Mouse (Mus musculus) intestine, embryonic 15.5 days (tissue): ENCODE measurements around the gene Nphs1. TPM values are rescaled to one million over a fixed set of nuclear protein-coding genes. Genes with fewer than 3 reads are reported as not detected.
"Not testable (repeated sequence)": the region's sequence is repeated elsewhere in the genome, so short reads cannot be mapped to it uniquely, and the experiment has no call there.

Source experiments
- ATAC-seq: fragments of 200-750 bp; cut with Nextera tagmentation; 2 replicates; pipeline ENCODE4 v1.8.0; 2017; ENCODE audit warnings: moderate TSS enrichment, moderate library complexity
- H3K27ac ChIP-seq: fragments of 300-500 bp; sonication (generic); 2 replicates; pipeline ENCODE4 v1.5.1; 2015; ENCODE audit warnings: mild to moderate bottlenecking, inconsistent platforms
- H3K27me3 ChIP-seq: fragments of 300-500 bp; sonication (generic); replicated peaks from 2 replicates; pipeline ENCODE4 v1.6.1; 2015; ENCODE audit warnings: inconsistent platforms
- H3K36me3 ChIP-seq: fragments of 300-500 bp; sonication (generic); 2 replicates; pipeline ENCODE4 v1.6.1; 2015; ENCODE audit warnings: inconsistent platforms
- H3K4me1 ChIP-seq: fragments of 300-500 bp; sonication (generic); replicated peaks from 2 replicates; pipeline ENCODE4 v1.6.1; 2015; ENCODE audit warnings: inconsistent platforms
- H3K4me2 ChIP-seq: fragments of 300-500 bp; sonication (generic); replicated peaks from 2 replicates; pipeline ENCODE4 v1.6.1; 2015; ENCODE audit warnings: mild to moderate bottlenecking, inconsistent platforms
- H3K4me3 ChIP-seq: fragments of 300-500 bp; sonication (generic); replicated peaks from 2 replicates; pipeline ENCODE4 v1.5.1; 2015; ENCODE audit warnings: inconsistent platforms
- H3K9ac ChIP-seq: fragments of 300-500 bp; sonication (generic); 2 replicates; pipeline ENCODE4 v1.6.1; 2015; ENCODE audit warnings: inconsistent platforms
- H3K9me3 ChIP-seq: fragments of 300-500 bp; sonication (generic); 2 replicates; pipeline ENCODE4 v1.6.1; 2016; ENCODE audit warnings: inconsistent platforms
- WGBS: fragments of 180-500 bp; shearing (Covaris S2); methylation state at CpG from one replicate; pipeline ENCODE4 v1.1.7; 2015; 5-methylcytosine and 5-hydroxymethylcytosine counted together
- polyA plus RNA-seq: library from polyadenylated mRNA; unstranded; fragments of >200 nt; fragmentation: Nextera tagmentation; extraction: Ambion mirVana; gene quantifications from 2 replicates; pipeline ENCODE4 v1.2.1, GENCODE M21; 2015

Gene Nphs1
- polyA plus RNA-seq, 1 experiment from 2014 or later, result 1.3 TPM

- Histone ChIP-seq H3K4me1 (no peaks in the 10 kb centered on the region), H3K36me3 (no peaks in the 10 kb centered on the region), H3K9me3 (no peaks in the 10 kb centered on the region), H3K27me3 (peaks cover 75% of the 10 kb centered on the region), H3K4me2 (no peak overlapping the region), H3K9ac (no peak overlapping the region), H3K4me3 (no peak overlapping the region), H3K27ac (no peak overlapping the region)
- 14% methylated on average over 6 of the region's 6 CpGs for WGBS
- ATAC-seq, result no peak
Measured at GRCm38 (mm10) chr7:30464816-30465300, 6.7 kb downstream of the Nphs1 start.

DNA sequence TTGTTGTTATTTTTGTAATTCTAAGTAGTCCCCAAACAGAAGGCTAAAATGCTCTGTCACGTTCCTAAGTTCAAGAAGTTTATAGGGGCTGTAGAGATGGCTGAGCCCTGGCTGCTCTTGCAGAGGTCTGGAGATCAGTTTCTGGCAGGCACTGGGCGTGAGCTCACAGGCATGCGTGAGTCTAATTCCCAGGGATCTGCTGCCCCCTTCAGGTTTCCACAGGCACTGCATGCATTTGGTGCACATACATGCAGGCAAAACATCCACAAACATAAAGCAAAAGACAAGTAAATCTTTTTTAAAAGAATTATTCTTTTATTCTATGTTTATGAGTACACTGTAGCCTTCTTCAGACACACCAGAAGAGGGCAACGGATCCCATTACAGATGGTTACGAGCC, 14.3 kb downstream of the Nphs1 start:
- Histone ChIP-seq H3K27ac (no peak overlapping the region), H3K4me2 (no peak overlapping the region), H3K4me3 (no peak overlapping the region), H3K9me3 (no peaks in the 10 kb centered on the region), H3K27me3 (peaks cover 6% of the 10 kb centered on the region), H3K36me3 (no peaks in the 10 kb centered on the region), H3K4me1 (no peaks in the 10 kb centered on the region), H3K9ac (no peak overlapping the region)
- WGBS, result 52% methylated on average over 5 of the region's 5 CpGs
- no peak for ATAC-seq

DNA sequence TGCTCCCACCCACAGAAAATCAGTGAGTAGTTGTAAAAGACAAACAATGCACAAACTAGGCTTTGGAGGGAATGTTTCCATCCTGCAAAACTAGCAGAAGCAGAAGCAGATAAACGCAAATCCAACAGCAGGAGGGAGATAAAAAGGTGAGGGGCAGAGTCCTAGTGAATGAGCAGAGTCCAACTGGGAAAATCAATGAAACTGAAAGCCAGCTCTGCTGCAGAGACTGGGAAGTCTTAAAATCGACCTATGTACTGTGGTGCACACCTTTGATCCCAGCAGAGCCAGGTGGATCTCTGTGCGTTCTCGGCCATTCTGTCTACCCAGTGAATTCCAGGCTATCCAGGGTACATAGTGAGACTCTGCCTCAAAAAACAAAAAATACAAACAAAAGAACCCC, 16.9 kb downstream of the Nphs1 start:
- 0 out of 2 replicates have a peak overlapping the region, but pooled peaks have one; percentile 13 for H3K27ac ChIP-seq
- 51% methylated on average over 4 of the region's 4 CpGs for WGBS
- peak; percentile 92 for ATAC-seq
- no peaks in the 10 kb centered on the region for H3K9me3 ChIP-seq
- H3K4me2 ChIP-seq, result no peak overlapping the region
- no peak overlapping the region for H3K9ac ChIP-seq
- H3K4me3 ChIP-seq, result no peak overlapping the region
- peaks cover 4% of the 10 kb centered on the region for H3K4me1 ChIP-seq
- no peaks in the 10 kb centered on the region for H3K27me3 ChIP-seq
- H3K36me3 ChIP-seq, result no peaks in the 10 kb centered on the region

DNA sequence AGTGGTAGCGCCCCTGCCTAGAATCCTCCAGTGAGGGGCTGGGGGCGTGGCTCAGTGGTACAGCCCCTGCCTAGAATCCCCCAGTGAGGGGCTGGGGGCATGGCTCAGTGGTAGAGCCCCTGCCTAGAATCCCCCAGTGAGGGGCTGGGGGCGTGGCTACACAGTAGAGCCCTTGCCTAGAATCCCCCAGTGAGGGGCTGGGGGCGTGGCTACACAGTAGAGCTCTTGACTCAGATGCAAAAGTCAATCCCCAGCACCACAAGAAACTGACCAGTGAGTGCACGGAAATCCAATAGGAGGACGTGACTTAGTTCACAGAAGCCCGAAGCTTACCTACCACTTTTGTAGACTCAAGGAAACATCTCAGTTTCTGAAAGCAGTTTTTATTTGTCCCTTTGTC, 18.0 kb downstream of the Nphs1 start:
- not testable (repeated sequence) for H3K27me3 ChIP-seq, H3K4me2 ChIP-seq, H3K9me3 ChIP-seq, H3K4me3 ChIP-seq, H3K4me1 ChIP-seq, H3K36me3 ChIP-seq, H3K9ac ChIP-seq, H3K27ac ChIP-seq, ATAC-seq
- WGBS, result 87% methylated on average over 6 of the region's 7 CpGs

DNA sequence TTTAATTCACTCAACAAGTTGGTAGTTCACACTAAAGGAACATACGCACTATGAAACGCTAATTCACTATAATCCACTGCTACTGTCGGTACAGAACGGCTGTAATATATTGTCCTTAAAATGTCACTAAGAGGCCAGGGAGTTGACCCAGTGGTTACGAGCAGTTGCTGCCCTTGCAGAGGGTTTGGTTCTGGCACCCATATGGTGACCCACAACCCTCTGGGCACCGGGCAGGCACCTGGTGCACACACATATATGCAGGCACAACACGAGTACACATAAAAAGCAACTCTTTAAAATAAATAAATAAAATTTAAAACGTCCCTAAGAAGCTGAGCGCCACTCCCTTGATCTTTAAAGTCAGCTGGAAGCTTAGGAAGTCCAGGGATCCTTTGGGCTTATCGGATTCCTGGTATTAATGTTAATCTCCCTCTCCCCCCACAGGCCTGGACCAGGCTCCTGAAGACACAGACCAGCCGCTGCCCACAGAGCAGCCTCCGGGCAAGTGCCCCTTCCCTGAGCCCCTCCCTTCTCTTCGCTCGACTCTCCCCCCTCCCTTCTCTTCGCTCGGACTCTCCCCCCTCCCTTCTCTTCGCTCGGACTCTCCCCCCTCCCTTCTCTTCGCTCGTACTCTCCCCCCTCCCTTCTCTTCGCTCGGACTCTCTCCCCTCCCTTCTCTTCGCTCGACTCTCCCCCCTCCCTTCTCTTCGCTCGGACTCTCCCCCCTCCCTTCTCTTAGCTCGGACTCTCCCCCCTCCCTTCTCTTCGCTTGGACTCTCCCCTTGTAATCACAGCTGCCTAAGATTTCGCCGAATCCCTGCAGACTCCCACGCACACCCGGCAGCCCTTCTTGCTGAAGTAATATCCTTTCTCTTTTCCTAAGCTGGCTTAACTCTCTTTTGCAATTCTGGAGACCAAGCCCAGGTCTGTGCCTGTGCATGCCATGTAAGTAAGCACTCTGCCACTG, 19.6 kb downstream of the Nphs1 start:
- WGBS, result 7% methylated on average over 26 of the region's 32 CpGs

DNA sequence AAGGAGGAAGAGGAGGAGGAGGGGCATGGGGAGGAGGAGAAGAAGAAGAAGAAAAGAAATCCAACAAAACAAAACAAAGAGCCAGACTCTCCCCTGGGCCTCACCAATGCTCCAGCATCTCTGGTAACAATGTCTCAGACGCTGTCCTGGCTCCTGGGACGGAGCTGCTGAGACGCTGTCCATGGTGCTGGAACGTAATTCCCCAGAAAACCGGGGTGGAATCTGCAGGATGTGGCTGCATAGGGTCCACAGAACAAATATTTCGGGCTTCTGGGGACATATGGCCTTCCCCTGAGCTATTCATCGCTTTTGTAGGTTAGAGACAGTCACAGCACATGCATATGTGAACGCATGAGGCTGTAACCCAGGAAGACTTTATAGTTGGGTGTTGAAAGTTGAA, 26.1 kb downstream of the Nphs1 start:
- 11% methylated on average over 8 of the region's 8 CpGs for WGBS
- Histone ChIP-seq H3K4me3 (no peak overlapping the region), H3K9ac (no peak overlapping the region), H3K4me1 (no peaks in the 10 kb centered on the region), H3K36me3 (no peaks in the 10 kb centered on the region), H3K27me3 (0 out of 2 replicates have a peak, but pooled peaks cover 5% of the 10 kb centered on the region), H3K4me2 (no peak overlapping the region), H3K9me3 (no peaks in the 10 kb centered on the region), H3K27ac (no peak overlapping the region)
- ATAC-seq, result no peak

More for the DNA sequence above, 19.6 kb downstream of the Nphs1 start:
- Histone ChIP-seq H3K4me3 (peak overlapping the region; percentile 17), H3K27ac (no peak overlapping the region), H3K27me3 (0 out of 2 replicates have a peak, but pooled peaks cover 5% of the 10 kb centered on the region), H3K4me1 (peaks cover 4% of the 10 kb centered on the region), H3K9me3 (no peaks in the 10 kb centered on the region), H3K36me3 (no peaks in the 10 kb centered on the region), H3K9ac (no peak overlapping the region), H3K4me2 (peak overlapping the region; percentile 53)
- 0 out of 2 replicates have a peak, but pooled peaks have one; percentile 28 for ATAC-seq

DNA sequence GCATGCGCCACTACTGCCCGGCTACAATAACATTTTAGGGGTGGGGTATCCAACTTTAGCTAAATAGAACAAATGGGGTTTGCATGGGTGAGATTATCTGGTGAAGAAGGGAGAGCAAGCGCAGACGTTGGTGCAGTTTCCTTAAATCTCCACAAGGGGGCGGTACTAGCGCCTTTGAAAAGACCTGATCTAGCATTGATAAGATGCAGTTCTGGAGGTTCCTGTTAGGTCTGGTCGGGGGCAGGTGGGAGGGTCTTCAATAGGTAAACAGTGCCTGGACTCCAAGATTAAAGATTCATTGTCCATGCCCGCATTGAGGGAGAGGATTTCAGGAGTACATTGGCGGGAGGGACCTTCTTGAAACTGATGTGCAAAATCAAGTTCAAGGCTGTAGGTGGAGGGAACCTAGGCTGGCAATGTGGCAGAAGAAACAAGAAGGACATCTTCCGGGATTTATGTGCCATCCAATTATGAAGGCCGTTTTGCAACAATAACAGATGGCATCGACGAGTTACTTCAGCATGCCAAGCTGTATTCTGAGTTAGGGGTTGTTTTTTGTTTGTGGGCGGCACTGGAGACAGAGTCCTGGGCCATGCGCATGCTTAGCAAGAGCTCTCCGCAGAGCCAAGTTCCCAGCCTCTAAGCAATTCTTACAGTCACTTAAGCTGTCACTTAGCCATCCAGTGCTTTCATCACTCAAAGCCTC, 32.3 kb downstream of the Nphs1 start:
- no peak for ATAC-seq
- Histone ChIP-seq H3K36me3 (no peaks in the 10 kb centered on the region), H3K9ac (no peak overlapping the region), H3K4me1 (peaks cover 4% of the 10 kb centered on the region; the same call in 1 of the 2 replicates), H3K4me3 (no peak overlapping the region), H3K27ac (no peak overlapping the region), H3K9me3 (no peaks in the 10 kb centered on the region), H3K4me2 (no peak overlapping the region), H3K27me3 (no peaks in the 10 kb centered on the region)
- WGBS, result 29% methylated on average over 16 of the region's 16 CpGs

DNA sequence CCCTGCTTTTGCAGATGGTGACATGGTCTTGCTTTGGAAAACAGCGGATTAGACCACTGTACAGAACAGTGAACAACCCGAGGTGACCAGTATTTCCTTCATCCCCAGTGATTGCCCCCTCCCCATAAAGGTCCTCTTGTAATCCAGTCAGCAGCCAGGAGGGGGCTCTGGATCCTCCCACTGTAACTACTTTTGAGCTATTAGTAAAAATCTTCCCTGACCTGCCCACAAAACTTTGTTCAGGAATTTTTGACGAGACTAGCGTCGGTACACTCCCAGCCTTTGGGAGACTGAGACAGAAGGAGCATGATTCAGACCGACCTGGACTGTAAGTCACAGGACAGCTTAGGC, 32.8 kb downstream of the Nphs1 start:
- ATAC-seq, result no peak
- Histone ChIP-seq H3K36me3 (no peaks in the 10 kb centered on the region), H3K4me1 (peaks cover 4% of the 10 kb centered on the region; the same call in 1 of the 2 replicates), H3K9me3 (no peaks in the 10 kb centered on the region), H3K4me2 (no peak overlapping the region), H3K27ac (no peak overlapping the region), H3K4me3 (no peak overlapping the region), H3K9ac (no peak overlapping the region), H3K27me3 (no peaks in the 10 kb centered on the region)
- WGBS, result 18% methylated on average over 6 of the region's 6 CpGs

GRCm38 (mm10) chr7:30492765-30493164, 34.6 kb downstream of the Nphs1 start:
- no peaks in the 10 kb centered on the region for H3K36me3 ChIP-seq
- WGBS, result 19% methylated on average over 4 of the region's 4 CpGs
- H3K9me3 ChIP-seq, result no peaks in the 10 kb centered on the region
- H3K9ac ChIP-seq, result no peak overlapping the region
- H3K4me2 ChIP-seq, result peak overlapping the region; percentile 45
- H3K4me1 ChIP-seq, result peaks cover 4% of the 10 kb centered on the region; the same call in 1 of the 2 replicates
- no peak for ATAC-seq
- no peaks in the 10 kb centered on the region for H3K27me3 ChIP-seq
- H3K4me3 ChIP-seq, result no peak overlapping the region
- no peak overlapping the region for H3K27ac ChIP-seq

GRCm38 (mm10) chr7:30493401-30493931, 35.4 kb downstream of the Nphs1 start, which contains the start of gene Prodh2:
Gene Prodh2, plus strand, starts transcription at chr7:30493622.
- peak; percentile 88 for ATAC-seq
- Histone ChIP-seq H3K27ac (no peak within 1 kb of the TSS; the same call in 1 of the 2 replicates), H3K4me2 (peak within 1 kb of the TSS; percentile 45), H3K4me1 (peaks cover 4% of the 10 kb centered on the region; the same call in 1 of the 2 replicates), H3K27me3 (no peaks in the 10 kb centered on the region), H3K4me3 (peak within 1 kb of the TSS; percentile 16), H3K9me3 (no peaks in the 10 kb centered on the region), H3K36me3 (no peaks in the 10 kb centered on the region), H3K9ac (no peak within 1 kb of the TSS)
- WGBS, result 40% methylated on average over 11 of the region's 11 CpGs

- not testable (repeated sequence) for H3K9ac ChIP-seq, H3K36me3 ChIP-seq, H3K9me3 ChIP-seq, H3K4me3 ChIP-seq, H3K27me3 ChIP-seq, H3K4me2 ChIP-seq, H3K27ac ChIP-seq, ATAC-seq, H3K4me1 ChIP-seq
- 68% methylated on average over 5 of the region's 5 CpGs for whole genome bisulfite sequencing
Measured at GRCm38 (mm10) chr7:30495506-30496042, 37.5 kb downstream of the Nphs1 start.

- H3K4me1 ChIP-seq, H3K27me3 ChIP-seq, H3K27ac ChIP-seq, H3K4me3 ChIP-seq, H3K9ac ChIP-seq, H3K36me3 ChIP-seq, ATAC-seq, H3K9me3 ChIP-seq, H3K4me2 ChIP-seq: not testable (repeated sequence)
- WGBS, result 79% methylated on average over 5 of the region's 5 CpGs
Measured at GRCm38 (mm10) chr7:30501159-30501558, 43.0 kb downstream of the Nphs1 start.
